Mouse (Mus musculus): ENCODE measurements around the gene Cog8.
"Not testable (repeated sequence)": the region's sequence is repeated elsewhere in the genome, so short reads cannot be mapped to it uniquely, and the experiment has no call there.

Gene Cog8

DNA sequence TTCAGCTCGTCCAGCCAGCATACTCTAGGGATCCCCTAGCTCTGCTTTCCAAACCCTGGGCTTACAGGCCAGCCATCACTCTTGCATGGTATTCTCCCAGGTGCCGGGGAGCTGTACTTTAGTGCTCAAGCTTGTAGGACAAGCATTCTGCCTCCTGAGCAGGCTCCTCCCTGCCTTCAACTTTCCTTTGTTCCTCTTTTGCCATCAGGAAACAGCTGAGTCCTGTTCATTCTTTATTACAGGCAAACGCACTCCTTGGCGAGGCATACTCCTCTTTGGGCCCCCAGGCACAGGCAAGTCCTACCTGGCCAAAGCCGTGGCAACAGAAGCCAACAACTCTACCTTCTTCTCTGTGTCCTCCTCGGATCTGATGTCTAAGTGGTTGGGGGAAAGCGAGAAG is 15.9 kb downstream of the Cog8 start:
- DNase-seq (ENCODE audit: low spot score), result no peak

DNA sequence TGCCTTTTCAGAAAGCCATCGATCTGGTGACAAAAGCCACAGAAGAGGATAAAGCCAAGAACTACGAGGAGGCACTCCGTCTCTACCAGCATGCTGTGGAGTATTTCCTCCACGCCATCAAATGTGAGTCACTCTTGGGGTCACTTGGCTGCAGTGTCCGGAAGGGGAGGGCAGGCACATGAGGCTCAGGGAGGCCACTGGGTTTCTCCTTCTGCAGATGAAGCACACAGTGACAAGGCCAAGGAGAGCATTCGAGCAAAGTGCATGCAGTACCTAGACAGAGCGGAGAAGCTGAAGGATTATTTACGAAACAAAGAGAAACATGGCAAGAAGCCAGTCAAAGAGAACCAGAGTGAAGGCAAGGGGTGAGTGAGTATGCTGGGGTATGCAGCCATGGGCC is 19.9 kb downstream of the Cog8 start:
- no peak for DNase-seq (ENCODE audit: low spot score)

DNA sequence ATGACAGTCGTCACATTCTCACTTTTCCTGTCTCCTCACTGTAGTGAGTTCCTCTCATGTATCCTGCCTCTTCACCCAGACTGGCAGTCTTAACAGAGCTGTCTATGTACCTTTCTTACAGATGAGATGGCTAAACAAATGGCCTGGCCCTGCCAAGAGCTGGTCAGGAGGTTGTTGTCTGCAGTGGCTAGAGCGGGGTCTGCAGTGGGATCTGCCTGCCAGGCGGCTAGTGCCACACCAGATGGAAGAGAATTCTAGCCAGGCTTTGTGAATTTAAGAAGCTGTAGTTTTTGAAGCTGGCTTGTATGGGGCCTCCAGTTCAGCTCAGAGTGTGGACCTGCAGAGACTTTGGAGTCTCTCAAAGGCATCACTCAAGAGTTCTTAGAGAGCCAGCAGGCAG is 20.8 kb downstream of the Cog8 start:
- DNase-seq (ENCODE audit: low spot score), result no peak

DNA sequence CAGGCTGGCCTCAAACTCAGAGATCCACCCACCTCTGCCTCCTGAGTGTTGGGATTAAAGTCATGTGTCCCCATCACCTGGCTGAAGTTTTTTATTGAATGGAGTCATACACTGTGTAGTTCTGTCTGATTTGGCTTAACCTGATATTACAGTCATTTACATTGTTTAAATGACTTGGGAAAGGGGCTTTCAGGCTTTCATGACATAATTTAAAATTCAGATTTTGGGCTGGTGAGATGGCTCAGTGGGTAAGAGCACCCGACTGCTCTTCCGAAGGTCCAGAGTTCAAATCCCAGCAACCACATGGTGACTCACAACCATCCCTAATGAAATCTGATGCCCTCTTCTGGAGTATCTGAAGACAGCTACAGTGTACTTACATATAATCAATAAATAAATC is 22.9 kb downstream of the Cog8 start:
- DNase-seq (ENCODE audit: low spot score), result not testable (repeated sequence)

DNA sequence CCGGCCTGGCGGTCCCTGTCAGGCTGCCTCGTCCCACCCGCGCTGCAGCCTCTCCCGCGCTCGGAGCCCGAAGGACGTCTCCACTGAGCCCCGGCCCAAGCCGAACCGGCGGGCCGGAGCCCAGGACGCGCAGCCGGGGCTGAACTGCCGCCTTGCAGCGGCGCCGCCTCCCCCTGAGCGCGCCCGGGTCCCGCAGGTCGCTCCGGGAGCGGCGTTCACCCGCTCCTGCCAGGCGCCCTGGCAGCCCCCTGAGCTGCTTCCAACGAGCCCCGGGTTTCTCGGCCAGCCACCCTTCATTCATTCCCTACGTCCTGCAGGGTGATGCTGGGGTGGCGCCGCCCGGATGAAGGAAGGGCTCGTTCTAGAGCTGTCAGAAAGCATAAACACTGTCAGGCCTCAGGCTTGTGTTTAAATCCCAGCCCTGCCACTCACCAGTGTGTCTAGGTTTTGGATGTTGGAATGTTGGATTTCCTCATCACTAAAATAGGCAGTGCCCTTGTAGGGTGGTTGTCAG is 24.9 kb downstream of the Cog8 start:
- peak; percentile 32 for DNase-seq (ENCODE audit: low spot score)

DNA sequence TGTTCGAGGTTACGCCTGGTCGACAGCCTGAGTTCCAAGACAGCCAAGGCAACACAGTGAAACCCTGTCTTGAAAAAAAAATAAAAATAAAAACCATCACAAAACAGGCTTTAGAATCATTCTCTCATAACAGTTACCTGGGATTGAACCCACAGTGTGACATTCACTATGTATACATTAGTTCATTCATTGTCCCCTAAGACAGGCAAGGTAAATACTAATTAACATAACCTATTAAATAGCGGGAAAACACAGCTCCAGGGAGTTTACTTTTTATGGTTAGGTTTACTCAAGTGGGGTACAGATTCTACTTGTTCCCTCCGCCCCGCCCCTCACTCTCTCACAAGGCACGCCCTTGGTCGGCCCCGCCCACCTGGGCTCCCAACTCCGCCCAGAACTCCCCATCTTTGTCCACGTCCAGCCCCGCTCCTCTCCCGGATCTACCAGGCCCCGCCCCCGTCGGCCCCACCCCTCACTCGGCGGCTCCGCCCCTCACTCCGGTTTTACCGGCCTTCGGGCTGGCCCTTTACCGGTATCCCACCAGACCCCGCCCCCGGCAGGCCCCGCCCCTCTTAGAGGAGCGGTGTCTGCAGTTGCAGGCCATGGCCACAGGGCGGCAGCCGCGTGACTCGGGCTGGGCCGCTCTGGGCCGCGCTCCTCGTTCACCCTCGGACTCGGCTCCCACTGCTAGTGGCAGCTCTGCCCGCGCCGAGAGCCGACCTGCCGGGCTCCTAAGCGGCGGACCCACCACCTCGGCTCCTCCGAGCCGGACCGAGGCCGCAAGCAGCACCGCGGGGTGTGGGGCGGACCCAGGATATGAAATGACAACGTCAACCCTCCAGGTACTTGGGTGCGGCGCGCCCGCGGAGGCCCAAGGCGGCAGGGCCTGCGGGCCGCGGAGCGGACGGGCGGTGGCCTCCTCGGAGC is 25.6 kb downstream of the Cog8 start, which contains the start of gene Vps4a:
Gene Vps4a, plus strand, starts transcription at position 573 of the 927 bp plus-strand sequence.
- DNase-seq (ENCODE audit: low spot score), result peak; percentile 95

DNA sequence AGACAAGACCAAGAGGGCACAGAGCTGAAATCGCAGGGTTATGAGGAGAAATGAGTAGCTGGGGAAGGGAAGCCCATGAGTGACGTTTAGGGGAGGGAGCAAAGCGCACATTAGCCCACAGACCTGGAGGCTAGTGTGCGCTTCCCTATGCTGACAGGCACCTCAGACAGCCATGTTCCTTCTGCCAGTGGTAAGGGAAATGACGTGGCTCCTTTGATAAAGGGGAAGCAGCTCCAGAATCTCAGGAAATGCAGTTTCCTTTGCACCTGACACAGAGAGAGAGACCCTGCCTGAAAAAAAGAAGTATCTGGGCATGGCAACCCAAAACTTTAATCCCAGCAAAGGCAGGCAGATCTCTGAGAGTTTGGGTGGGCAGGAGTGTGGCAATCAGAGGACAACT is 26.4 kb downstream of the Cog8 start:
- no peak for DNase-seq (ENCODE audit: low spot score)

DNA sequence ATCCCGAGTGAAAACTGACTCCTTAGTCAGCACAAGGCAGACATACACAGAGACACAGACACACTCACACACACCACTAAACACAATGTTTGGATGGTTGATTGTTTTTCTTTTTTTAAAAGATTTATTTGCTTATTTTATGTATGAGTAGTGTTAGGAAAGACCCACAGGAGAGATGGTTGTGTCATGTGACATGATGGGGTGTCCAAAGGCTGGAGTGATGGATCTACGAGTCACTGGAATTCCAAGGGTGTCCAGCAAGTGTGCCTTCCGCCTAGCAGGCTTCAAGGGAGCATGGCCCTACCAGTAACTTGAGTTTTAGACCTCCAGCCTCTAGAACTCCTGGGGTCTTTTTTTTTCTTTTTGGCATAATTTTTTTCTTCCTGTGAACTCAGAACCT is 27.2 kb downstream of the Cog8 start:
- DNase-seq (ENCODE audit: low spot score), result no peak

DNA sequence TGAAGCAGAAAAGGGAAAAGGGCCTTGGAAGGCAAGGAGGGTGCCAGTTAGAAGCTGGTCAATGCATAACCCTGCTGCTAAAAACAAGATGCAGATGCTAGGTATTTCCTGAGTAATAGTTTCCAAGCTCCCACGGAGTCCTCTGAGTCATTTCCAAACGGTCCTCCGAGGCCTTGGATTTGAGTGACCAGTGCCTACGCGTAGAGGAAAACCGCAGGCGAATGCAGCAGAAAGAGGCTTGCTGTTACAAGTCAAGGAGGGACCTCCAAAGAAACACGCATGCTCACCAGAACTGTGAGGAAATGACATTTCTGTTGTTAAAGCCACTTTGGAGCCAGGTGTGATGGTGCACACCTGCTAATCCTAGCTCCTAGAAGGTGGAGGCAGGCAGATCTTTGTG is 33.0 kb downstream of the Cog8 start:
- no peak for DNase-seq (ENCODE audit: low spot score)

DNA sequence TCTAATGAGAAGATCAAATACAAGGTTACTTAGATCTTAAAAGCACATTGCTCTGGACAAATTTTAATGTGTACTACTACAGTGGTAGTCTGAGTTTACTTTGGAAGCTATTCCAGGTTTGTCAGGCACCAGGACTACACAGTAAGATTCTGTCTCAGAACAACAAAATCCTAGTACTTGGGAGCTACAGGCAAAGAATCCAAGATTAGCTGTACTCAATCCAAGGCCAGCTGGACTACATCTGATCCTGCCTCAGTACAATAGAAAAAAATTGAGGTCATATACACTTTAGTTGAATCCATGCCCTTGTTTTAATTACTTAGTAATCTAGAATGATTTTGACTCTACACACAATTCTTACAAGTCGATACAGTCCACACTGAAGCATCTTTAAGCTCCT is 41.6 kb downstream of the Cog8 start:
- DNase-seq (ENCODE audit: low spot score), result no peak

DNA sequence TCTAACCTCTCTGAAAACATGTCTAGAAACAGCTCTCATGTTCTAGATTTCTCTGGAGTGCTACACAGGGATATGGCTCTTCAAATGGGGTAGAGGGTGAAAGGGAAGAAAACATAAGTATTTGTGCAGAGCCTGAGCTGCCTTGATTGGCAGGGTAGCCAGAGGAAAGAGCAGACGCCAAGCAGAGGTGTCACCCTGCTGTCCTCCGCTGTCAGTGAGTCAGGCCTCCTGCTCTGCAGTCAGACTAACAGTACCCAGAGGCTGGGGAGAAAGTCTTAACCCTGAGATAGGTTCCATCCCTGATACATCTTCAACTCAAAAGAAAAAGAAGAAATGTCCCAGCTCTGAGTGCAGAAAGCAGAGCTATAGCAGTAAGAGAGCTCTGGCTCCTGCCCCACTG is 43.8 kb downstream of the Cog8 start:
- no peak for DNase-seq (ENCODE audit: low spot score)

DNA sequence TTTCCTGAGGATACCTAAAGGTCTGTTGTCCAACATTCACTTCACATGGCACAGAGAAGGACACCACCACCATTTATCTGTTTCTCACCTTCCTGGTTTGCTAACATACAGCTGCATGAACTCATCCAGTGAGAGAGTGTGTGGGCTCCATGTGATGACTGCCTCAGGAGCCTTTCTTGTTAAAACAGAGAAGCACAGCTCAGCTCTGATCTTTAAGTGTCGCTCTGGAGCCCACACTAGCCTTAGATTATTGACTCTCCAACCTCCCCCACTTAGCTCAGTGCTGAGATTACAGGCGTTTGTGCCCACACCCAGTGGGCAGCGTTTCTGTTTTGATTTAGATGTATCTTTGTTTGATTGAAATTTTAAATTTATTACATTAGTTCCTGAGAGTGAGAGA is 48.7 kb downstream of the Cog8 start:
- no peak for DNase-seq (ENCODE audit: low spot score)

DNA sequence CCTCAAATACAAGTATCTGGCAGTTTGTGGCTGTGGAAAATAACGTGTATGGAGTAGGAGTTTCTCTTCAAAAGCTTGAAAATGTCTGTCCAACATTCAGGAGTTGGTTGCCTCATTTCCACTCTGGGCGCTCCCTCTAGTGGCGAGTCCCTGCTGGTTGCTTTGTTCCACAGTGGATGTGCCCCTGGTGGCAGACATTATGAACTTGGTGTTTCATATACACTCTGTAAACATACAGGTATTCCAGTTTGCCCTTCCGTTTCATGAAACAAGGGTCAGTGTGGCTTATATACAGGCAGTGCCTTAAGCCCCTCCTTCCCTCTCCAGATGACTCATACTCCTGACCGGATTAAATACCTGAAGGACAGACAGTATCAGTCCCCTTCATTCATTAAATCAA is 54.0 kb downstream of the Cog8 start:
- DNase-seq (ENCODE audit: low spot score), result peak; percentile 88

DNA sequence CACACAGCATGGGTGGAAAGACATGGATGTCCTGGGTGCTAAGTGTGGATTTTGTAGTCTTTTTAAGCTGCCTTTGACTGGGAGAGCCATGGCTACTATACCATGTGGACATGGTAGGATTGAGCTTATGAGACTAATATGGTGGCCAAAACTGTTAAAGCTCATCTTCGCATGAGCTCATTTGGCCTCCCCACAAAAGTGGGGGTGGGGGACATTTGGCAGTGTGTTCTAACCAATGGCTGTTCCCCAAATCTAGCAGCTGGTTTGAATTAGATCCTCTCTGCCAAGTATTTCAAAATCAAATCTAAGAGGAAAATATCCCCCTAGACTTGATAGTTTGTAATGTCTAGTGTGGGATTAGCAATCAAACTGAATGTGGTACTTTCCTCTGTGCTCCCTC is 57.4 kb downstream of the Cog8 start:
- no peak for DNase-seq (ENCODE audit: low spot score)

DNA sequence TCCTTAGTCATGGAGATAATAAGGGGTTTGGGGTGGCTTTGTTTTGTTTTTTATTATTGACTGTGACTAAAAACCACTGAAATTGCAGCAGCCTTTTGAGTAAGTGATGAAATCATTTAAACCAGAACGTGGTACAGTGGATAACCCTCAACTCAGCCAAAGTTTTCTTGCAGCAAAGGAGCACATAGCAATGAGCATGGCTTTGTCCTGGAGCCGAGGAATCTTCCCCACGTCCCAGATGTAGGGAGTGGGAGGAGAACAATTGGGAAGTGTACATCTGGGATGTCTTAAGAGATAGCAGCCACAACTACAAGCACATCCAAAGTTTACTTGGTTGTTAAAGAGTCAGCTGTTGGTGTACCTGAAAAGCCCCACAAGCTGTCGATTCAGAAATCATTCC is 59.1 kb downstream of the Cog8 start:
- no peak for DNase-seq (ENCODE audit: low spot score)

DNA sequence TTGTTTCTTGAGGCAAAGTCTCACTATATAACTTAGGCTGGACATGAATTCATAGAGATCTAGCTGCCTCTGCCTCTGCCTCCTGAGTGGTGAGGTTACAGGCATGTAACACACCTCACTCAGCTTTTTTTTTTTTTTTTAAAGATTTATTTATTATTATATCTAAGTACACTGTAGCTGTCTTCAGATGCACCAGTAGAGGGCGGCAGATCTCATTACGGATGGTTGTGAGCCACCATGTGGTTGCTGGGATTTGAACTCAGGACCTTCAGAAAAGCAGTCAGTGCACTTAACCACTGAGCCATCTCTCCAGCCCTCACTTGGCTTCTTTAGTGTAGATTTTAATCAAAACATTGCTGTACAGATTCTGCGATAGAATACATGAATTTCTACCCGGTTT is 60.1 kb downstream of the Cog8 start:
- not testable (repeated sequence) for DNase-seq (ENCODE audit: low spot score)
